Mouse (Mus musculus) inflammation-experienced regulatory T-cells, adult 6 months (primary cell): ENCODE results near the gene Vmn2r84. TPM values are rescaled to one million over a fixed set of nuclear protein-coding genes. Genes with fewer than 3 reads are reported as not detected.

Source experiments
- polyA plus RNA-seq, 3 experiments: library from polyadenylated mRNA; unstranded; fragments of 100-300 nt; shearing (Covaris generic); gene quantifications; one replicate each; pipeline ENCODE4 v1.2.1; 2017

Gene Vmn2r84
- polyA plus RNA-seq, 3 experiments from 2014 or later = 1.2 to 2.5 (median 2.2) TPM

Other genes starting within 250 kb of the Vmn2r84 start
- under 1 TPM in 1 of 3 experiments, not detected in 2; 0.21 TPM for gene Olfr825, start 227.6 kb downstream of the Vmn2r84 start, polyA plus RNA-seq
- not detected for gene Olfr826, start 210.1 kb downstream of the Vmn2r84 start, polyA plus RNA-seq
- not detected for gene Olfr827, start 179.9 kb downstream of the Vmn2r84 start, polyA plus RNA-seq
- gene Neurod4, start 114.1 kb downstream of the Vmn2r84 start, polyA plus RNA-seq = not detected
- 100 to 1,000 TPM; 183 to 507 (median 400) TPM for gene Tespa1, start 71.5 kb downstream of the Vmn2r84 start, polyA plus RNA-seq
- gene Vmn2r85, start 35.4 kb upstream of the Vmn2r84 start, polyA plus RNA-seq = under 1 TPM in 1 of 3 experiments, not detected in 2; 0.21 TPM
- under 1 TPM in 2 of 3 experiments, not detected in 1; 0.05 to 0.07 TPM for gene Vmn2r86, start 61.7 kb upstream of the Vmn2r84 start, polyA plus RNA-seq
- gene Vmn2r87, start 103.1 kb upstream of the Vmn2r84 start, polyA plus RNA-seq = not detected